Mouse (Mus musculus): ENCODE data around the gene Zbtb3. TPM values are rescaled to one million over a fixed set of nuclear protein-coding genes. Genes with fewer than 3 reads are reported as not detected.

The Zbtb3 gene
- 4.4 and 4.5 TPM in 2 replicates for polyA plus RNA-seq (2015; fragmentation: Nextera tagmentation; extraction: Ambion mirVana)

DNA sequence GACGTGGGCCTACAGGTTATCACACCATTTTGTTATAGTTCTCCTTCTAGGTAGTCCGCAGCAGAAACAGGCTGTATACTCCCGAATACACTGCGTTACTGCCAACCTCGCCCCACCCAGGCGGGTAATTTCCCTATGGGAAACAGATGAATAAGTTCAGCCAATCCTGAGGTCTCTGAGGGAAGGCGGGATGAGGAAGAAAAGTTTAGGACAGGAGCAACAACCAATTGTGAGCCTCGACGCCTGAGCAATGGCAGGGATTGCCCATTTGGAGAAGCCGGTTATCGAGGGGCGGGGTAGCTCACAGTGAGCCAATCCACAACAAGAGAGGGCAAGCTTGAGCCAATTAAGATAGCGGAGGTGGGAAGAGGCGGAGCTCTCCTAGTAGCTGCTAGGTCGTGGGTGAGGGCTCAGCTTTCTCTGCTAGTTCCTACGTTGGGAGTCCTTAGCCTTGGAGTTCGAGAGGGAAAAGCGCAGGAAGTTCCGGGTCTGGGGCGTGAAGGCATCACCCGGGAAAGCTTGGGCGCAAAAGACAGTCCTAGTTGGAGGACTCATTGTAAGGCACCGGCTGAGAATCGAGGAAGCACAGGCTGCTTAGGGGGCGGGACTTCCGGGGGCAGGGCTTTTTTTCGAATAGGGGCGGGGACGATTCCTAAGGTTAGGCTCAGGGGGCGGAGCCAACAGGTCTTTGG, at the start of gene Zbtb3:
TSS of gene Zbtb3 (plus strand) at position 426 of the 692 bp plus-strand sequence.
- H3K27me3 ChIP-seq (ENCODE audit: control insufficient read depth, insufficient read depth, low read length): no peaks in the 10 kb centered on the region
- H3K9me3 ChIP-seq (replicated peaks; ENCODE audit: control insufficient read depth, low read length): no peaks in the 10 kb centered on the region
- under 1% methylated on average over 30 of the region's 30 CpGs for WGBS
- peaks cover 10% of the 10 kb centered on the region for H3K4me1 ChIP-seq (ENCODE audit: control insufficient read depth, insufficient read depth, low read length)
- H3K9ac ChIP-seq (ENCODE audit: low read length): peak within 1 kb of the TSS; percentile 80
- H3K36me3 ChIP-seq (ENCODE audit: control insufficient read depth, insufficient read depth, low read length): peaks cover 7% of the 10 kb centered on the region; the same call in 1 of the 2 replicates
- peak within 1 kb of the TSS; percentile 82 for H3K4me2 ChIP-seq (ENCODE audit: low read depth, low read length)
- peak; percentile 97 for ATAC-seq (ENCODE audit: insufficient read depth, low FRiP score)
- peak within 1 kb of the TSS; percentile 83 for H3K4me3 ChIP-seq (replicated peaks; ENCODE audit: low read length)
- H3K27ac ChIP-seq (ENCODE audit: low read length): peak within 1 kb of the TSS; percentile 94

DNA sequence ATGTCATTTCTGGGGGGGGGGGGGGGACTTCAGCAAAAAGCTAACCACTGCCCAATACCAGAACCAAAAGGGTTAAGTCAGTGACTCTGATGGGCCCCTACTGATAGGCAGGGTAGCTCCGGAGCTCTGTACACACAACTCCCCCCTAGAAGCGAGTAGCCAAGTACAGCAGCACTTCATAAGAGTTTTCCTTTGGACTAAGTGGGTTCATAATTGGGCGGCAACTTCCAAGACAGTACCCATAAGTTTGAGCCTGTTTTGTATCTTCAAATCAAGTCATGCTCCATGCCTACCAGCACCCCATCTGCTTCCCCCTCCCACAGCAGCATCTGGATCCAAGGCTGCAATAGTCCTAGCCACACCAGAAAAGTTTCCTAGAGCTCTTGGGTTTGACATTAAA, 46.7 kb upstream of the Zbtb3 start:
- H3K4me3 ChIP-seq (replicated peaks; ENCODE audit: low read length): peak overlapping the region; percentile 88; the same call in 1 of the 2 replicates
- no peaks in the 10 kb centered on the region for H3K9me3 ChIP-seq (replicated peaks; ENCODE audit: control insufficient read depth, low read length)
- peak overlapping the region; percentile 96; the same call in 1 of the 2 replicates for H3K9ac ChIP-seq (ENCODE audit: low read length)
- no peak for ATAC-seq (ENCODE audit: insufficient read depth, low FRiP score)
- no peak overlapping the region for H3K27ac ChIP-seq (ENCODE audit: low read length)
- peaks cover 16% of the 10 kb centered on the region for H3K4me1 ChIP-seq (ENCODE audit: control insufficient read depth, insufficient read depth, low read length)
- peak overlapping the region; percentile 53 for H3K4me2 ChIP-seq (ENCODE audit: low read depth, low read length)
- no peaks in the 10 kb centered on the region for H3K27me3 ChIP-seq (ENCODE audit: control insufficient read depth, insufficient read depth, low read length)
- 51% methylated on average over 3 of the region's 3 CpGs for WGBS
- H3K36me3 ChIP-seq (ENCODE audit: control insufficient read depth, insufficient read depth, low read length): peaks cover 7% of the 10 kb centered on the region; the same call in 1 of the 2 replicates

DNA sequence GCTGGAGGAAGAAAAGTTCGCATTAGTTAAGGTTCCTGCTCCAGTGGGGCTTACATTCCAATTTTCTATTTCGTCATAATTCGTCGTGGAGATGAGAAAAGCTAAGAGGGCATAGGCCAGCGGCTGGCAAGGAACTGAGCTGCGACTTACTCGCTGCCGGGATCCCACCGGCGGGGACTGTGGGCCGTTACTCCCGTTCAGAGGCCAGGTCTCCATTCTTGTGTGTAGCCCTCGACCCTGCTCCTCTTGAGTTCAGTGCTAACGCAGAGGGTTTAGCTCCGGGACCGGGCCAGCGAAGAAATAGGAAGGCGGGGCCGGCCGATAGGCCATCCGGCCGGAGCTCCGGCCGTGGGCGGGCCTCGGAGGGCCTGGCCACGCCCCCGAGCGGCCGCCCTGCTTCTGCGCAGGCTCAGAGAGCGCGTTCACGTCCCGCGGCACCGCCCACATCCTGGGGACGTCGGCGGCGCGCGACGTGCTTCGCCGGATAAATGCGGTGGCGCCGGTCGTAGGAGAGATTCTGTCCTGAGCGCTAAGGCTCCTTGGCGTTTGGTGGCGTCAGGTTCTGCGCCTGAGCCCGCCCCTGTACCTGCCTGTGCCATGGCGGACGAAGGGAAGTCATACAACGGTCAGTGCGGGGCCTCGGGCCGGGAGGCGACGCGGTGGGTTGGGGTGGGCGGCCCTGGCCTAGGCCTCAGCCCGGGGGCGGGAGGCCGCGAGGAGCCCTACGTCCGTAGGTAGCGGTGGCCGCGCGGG, 45.5 kb upstream of the Zbtb3 start, which contains the start of gene Nxf1:
TSS of gene Nxf1 (plus strand) at position 439 of the 753 bp plus-strand sequence.
- ATAC-seq (ENCODE audit: insufficient read depth, low FRiP score): peak; percentile 95
- WGBS: under 1% methylated on average over 75 of the region's 75 CpGs
- peak within 1 kb of the TSS; percentile 88 for H3K4me3 ChIP-seq (replicated peaks; ENCODE audit: low read length)
- H3K9ac ChIP-seq (ENCODE audit: low read length): peak within 1 kb of the TSS; percentile 96
- H3K27me3 ChIP-seq (ENCODE audit: control insufficient read depth, insufficient read depth, low read length): no peaks in the 10 kb centered on the region
- H3K27ac ChIP-seq (ENCODE audit: low read length): peak within 1 kb of the TSS; percentile 92
- H3K36me3 ChIP-seq (ENCODE audit: control insufficient read depth, insufficient read depth, low read length): peaks cover 7% of the 10 kb centered on the region; the same call in 1 of the 2 replicates
- H3K4me1 ChIP-seq (ENCODE audit: control insufficient read depth, insufficient read depth, low read length): peaks cover 16% of the 10 kb centered on the region
- no peaks in the 10 kb centered on the region for H3K9me3 ChIP-seq (replicated peaks; ENCODE audit: control insufficient read depth, low read length)
- H3K4me2 ChIP-seq (ENCODE audit: low read depth, low read length): peak within 1 kb of the TSS; percentile 87

DNA sequence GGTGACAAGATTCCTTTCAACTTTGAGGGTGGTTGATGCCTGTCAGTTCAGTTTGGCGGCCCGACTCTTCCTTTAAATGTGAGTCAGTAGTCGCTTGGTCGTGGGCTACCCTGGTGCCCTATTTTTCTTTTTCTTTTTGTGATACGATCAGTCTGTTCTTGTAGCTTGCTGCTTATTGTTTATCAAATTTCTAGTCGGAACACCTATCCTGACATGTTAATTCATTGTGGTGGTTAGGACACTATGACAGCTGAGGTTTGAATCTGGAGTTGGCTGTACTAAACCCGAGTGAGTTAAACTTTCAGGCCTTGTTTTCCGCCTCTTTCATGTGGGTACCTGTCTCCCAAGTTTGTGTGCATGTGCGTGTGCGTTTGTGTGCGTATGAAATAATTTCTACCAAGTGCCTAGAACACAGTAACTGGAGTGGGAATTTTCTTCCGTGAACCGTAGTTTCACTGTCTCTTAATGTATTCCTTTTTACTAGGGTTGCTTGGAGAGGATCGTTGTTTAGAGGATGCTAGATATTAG, 44.8 kb upstream of the Zbtb3 start:
- Histone ChIP-seq H3K36me3 (ENCODE audit: control insufficient read depth, insufficient read depth, low read length) (peaks cover 7% of the 10 kb centered on the region; the same call in 1 of the 2 replicates), H3K4me2 (ENCODE audit: low read depth, low read length) (peak overlapping the region; percentile 87), H3K4me1 (ENCODE audit: control insufficient read depth, insufficient read depth, low read length) (peaks cover 16% of the 10 kb centered on the region), H3K4me3 (replicated peaks; ENCODE audit: low read length) (peak overlapping the region; percentile 88), H3K9ac (ENCODE audit: low read length) (peak overlapping the region; percentile 96), H3K27me3 (ENCODE audit: control insufficient read depth, insufficient read depth, low read length) (no peaks in the 10 kb centered on the region), H3K9me3 (replicated peaks; ENCODE audit: control insufficient read depth, low read length) (no peaks in the 10 kb centered on the region), H3K27ac (ENCODE audit: low read length) (peak overlapping the region; percentile 89)
- ATAC-seq (ENCODE audit: insufficient read depth, low FRiP score): no peak
- 2% methylated on average over 14 of the region's 14 CpGs for WGBS

DNA sequence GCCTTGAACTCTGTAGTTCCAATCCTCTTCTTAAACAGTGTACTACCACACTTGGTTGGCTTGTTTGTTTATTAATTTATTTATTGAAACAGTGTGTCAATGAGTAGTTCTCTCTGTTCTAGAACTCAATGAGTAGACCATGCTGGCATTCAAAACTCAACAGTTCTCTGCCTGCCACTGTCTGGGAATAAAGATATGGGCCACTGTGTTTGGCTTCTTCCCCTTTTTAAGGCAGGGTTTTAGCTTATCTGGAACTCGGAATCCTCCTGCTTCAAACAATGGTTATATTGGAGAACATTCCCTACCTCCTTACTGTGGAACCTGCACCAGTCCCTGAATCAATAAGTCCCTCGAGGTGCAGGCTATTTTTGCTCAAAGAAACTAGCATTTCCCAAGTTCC, 43.5 kb upstream of the Zbtb3 start:
- H3K27ac ChIP-seq (ENCODE audit: low read length): no peak overlapping the region
- H3K4me2 ChIP-seq (ENCODE audit: low read depth, low read length): no peak overlapping the region
- 74% methylated on average over 2 of the region's 2 CpGs for WGBS
- peaks cover 18% of the 10 kb centered on the region; the same call in 1 of the 2 replicates for H3K36me3 ChIP-seq (ENCODE audit: control insufficient read depth, insufficient read depth, low read length)
- peaks cover 16% of the 10 kb centered on the region for H3K4me1 ChIP-seq (ENCODE audit: control insufficient read depth, insufficient read depth, low read length)
- H3K4me3 ChIP-seq (replicated peaks; ENCODE audit: low read length): no peak overlapping the region
- H3K9ac ChIP-seq (ENCODE audit: low read length): no peak overlapping the region
- no peaks in the 10 kb centered on the region for H3K27me3 ChIP-seq (ENCODE audit: control insufficient read depth, insufficient read depth, low read length)
- H3K9me3 ChIP-seq (replicated peaks; ENCODE audit: control insufficient read depth, low read length): no peaks in the 10 kb centered on the region
- no peak for ATAC-seq (ENCODE audit: insufficient read depth, low FRiP score)

DNA sequence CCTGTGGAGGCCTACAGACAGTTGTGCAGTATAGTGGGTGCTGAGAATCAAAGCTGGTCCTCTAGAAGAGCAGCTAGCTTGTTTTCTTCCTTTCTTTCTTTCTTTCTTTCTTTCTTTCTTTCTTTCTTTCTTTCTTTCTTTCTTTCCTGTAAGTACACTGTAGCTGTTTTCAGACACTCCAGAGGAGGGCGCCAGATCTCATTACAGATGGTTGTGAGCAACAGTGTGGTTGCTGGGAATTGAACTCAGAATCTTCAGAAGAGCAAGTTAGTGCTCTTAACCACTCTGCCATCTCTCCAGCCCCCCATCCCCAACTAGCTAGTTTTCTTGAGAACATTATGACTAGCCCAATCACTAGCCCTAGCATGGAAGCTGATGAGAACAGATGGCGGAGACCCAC, 41.6 kb upstream of the Zbtb3 start:
- Histone ChIP-seq H3K4me2 (ENCODE audit: low read depth, low read length) (no peak overlapping the region), H3K27me3 (ENCODE audit: control insufficient read depth, insufficient read depth, low read length) (no peaks in the 10 kb centered on the region), H3K4me3 (replicated peaks; ENCODE audit: low read length) (no peak overlapping the region), H3K27ac (ENCODE audit: low read length) (no peak overlapping the region), H3K9ac (ENCODE audit: low read length) (no peak overlapping the region), H3K4me1 (ENCODE audit: control insufficient read depth, insufficient read depth, low read length) (peaks cover 14% of the 10 kb centered on the region), H3K36me3 (ENCODE audit: control insufficient read depth, insufficient read depth, low read length) (peaks cover 29% of the 10 kb centered on the region), H3K9me3 (replicated peaks; ENCODE audit: control insufficient read depth, low read length) (peaks cover 4% of the 10 kb centered on the region; the same call in 1 of the 2 replicates)
- WGBS: 94% methylated on average over 2 of the region's 2 CpGs
- no peak for ATAC-seq (ENCODE audit: insufficient read depth, low FRiP score)

DNA sequence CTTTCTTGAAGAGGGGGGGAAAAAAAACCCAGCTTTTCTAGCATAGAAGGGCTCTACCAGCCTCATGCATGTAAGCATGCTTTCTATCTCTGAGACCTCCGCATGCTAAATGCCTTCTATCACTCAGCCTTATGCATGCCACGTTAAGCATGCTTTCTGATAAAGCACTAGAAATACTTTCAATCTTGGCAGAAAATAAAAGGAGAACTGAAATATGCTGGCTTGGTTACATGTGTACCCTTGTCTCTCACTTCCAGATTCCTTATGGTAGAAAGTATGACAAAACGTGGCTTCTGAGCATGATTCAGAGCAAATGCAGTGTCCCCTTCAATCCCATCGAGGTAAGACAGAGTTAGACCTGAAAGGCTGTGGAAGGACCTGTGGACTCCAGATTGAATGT, 39.1 kb upstream of the Zbtb3 start:
- H3K36me3 ChIP-seq (ENCODE audit: control insufficient read depth, insufficient read depth, low read length): peaks cover 51% of the 10 kb centered on the region
- no peak overlapping the region for H3K27ac ChIP-seq (ENCODE audit: low read length)
- no peak for ATAC-seq (ENCODE audit: insufficient read depth, low FRiP score)
- no peak overlapping the region for H3K4me2 ChIP-seq (ENCODE audit: low read depth, low read length)
- H3K4me1 ChIP-seq (ENCODE audit: control insufficient read depth, insufficient read depth, low read length): peaks cover 4% of the 10 kb centered on the region; the same call in 1 of the 2 replicates
- no peak overlapping the region for H3K9ac ChIP-seq (ENCODE audit: low read length)
- 92% methylated on average over 4 of the region's 4 CpGs for WGBS
- peaks cover 4% of the 10 kb centered on the region; the same call in 1 of the 2 replicates for H3K9me3 ChIP-seq (replicated peaks; ENCODE audit: control insufficient read depth, low read length)
- no peaks in the 10 kb centered on the region for H3K27me3 ChIP-seq (ENCODE audit: control insufficient read depth, insufficient read depth, low read length)
- no peak overlapping the region for H3K4me3 ChIP-seq (replicated peaks; ENCODE audit: low read length)

DNA sequence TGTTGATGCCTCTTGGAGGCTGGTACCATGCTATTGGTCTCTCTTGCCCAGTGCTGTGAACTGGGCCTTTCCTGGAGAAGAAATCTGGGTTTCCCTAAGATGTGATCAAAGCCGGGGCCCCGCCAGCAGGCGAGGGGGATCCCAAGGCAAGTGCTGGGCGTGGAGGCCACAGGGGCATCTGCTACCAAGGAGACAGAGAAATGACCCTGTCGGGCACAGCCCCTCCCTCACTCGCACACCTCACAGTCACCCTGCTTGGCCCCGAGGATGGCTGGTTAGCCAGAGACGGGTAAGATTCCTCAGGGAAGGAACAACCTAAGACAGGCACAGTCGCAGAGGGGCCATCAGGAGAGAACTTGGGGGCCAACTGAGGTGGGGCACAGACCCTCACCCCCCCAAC, 36.8 kb upstream of the Zbtb3 start:
- Histone ChIP-seq H3K36me3 (ENCODE audit: control insufficient read depth, insufficient read depth, low read length) (peaks cover 66% of the 10 kb centered on the region), H3K27me3 (ENCODE audit: control insufficient read depth, insufficient read depth, low read length) (no peaks in the 10 kb centered on the region), H3K9me3 (replicated peaks; ENCODE audit: control insufficient read depth, low read length) (peaks cover 4% of the 10 kb centered on the region; the same call in 1 of the 2 replicates), H3K27ac (ENCODE audit: low read length) (no peak overlapping the region), H3K4me3 (replicated peaks; ENCODE audit: low read length) (no peak overlapping the region), H3K4me2 (ENCODE audit: low read depth, low read length) (no peak overlapping the region), H3K4me1 (ENCODE audit: control insufficient read depth, insufficient read depth, low read length) (peaks cover 5% of the 10 kb centered on the region), H3K9ac (ENCODE audit: low read length) (no peak overlapping the region)
- 95% methylated on average over 9 of the region's 9 CpGs for WGBS
- no peak for ATAC-seq (ENCODE audit: insufficient read depth, low FRiP score)

Measured in stomach, embryonic 16.5 days (tissue).